ENCODE assay signal across 10 mouse cellular contexts in genomic region chrX:166952528-166953189, GRCm38 (mm10).
DNase-seq lines count a peak whose midpoint lies in the region; ATAC-seq and TF ChIP-seq lines count a peak whose summit lies in the region.
"Had no signal": no experiment of that assay in that cellular context is flagged by ENCODE, and none has a peak within 500 bp of the region (broad histone marks: within the 10 kb centered on the region; RNA-seq: fewer than 3 reads in every experiment).

No protein-coding gene starts in this region.

- no peak for TF ChIP-seq CTCF in kidney, adult 2 months (conservative IDR thresholded peaks at IDR 0.05; ENCODE audit: insufficient read depth, insufficient read length, low read depth, low read length)

- H3K4me1 ChIP-seq in midbrain, embryonic 15.5 days: no peaks in the 10 kb centered on the region
- H3K4me1 ChIP-seq in kidney, embryonic 14.5 days (ENCODE audit: control insufficient read depth, insufficient read depth, low read length): no peaks in the 10 kb centered on the region
- H3K4me1 ChIP-seq in kidney, adult 2 months (ENCODE audit: control insufficient read depth, insufficient read depth, low read length): no peaks in the 10 kb centered on the region
- H3K4me1 ChIP-seq: heart, embryonic 15.5 days had no signal

- peak; percentile 26 to 40 for DNase-seq in B cell, adult 2 months
- DNase-seq in urinary bladder, postnatal 4 days (ENCODE audit: low spot score in 2 of 2): no peak
- DNase-seq in adrenal gland, adult 8-10 months: no peak
- no peak for DNase-seq in kidney, adult 2 months
- DNase-seq: liver had no signal

- H3K27ac ChIP-seq in midbrain, embryonic 15.5 days: no peak overlapping the region
- H3K27ac ChIP-seq in kidney, embryonic 14.5 days (ENCODE audit: low read depth, low read length): no peak overlapping the region
- no peak overlapping the region for H3K27ac ChIP-seq in kidney, adult 2 months (ENCODE audit: insufficient read depth, low read depth, low read length)
- H3K27ac ChIP-seq: heart, embryonic 15.5 days had no signal

- peak; percentile 49 for ATAC-seq in CD4-positive, CD25-positive, alpha-beta regulatory T cell, adult 4 months
- ATAC-seq in inflammation-experienced regulatory T-cells, adult 6 months: peak; percentile 32
- no peak for ATAC-seq in midbrain, embryonic 15.5 days (replicated peaks)
- ATAC-seq in kidney, embryonic 14.5 days (ENCODE audit: low FRiP score, low TSS enrichment): no peak

- H3K4me2 ChIP-seq in midbrain, embryonic 15.5 days: peak overlapping the region; percentile 11; the same call in 1 of the 2 replicates
- no peak overlapping the region for H3K4me2 ChIP-seq in kidney, embryonic 14.5 days (replicated peaks; ENCODE audit: low read depth, low read length)
- H3K4me2 ChIP-seq: heart, embryonic 15.5 days had no signal

- H3K4me3 ChIP-seq in midbrain, embryonic 15.5 days: no peak overlapping the region
- H3K4me3 ChIP-seq in kidney, embryonic 14.5 days (ENCODE audit: low read length): no peak overlapping the region
- H3K4me3 ChIP-seq in kidney, adult 2 months (ENCODE audit: insufficient read depth, low read depth, low read length): no peak overlapping the region
- H3K4me3 ChIP-seq: heart, embryonic 15.5 days had no signal

- no peaks in the 10 kb centered on the region for H3K36me3 ChIP-seq in midbrain, embryonic 15.5 days (replicated peaks)
- no peaks in the 10 kb centered on the region for H3K36me3 ChIP-seq in kidney, embryonic 14.5 days (ENCODE audit: control insufficient read depth, insufficient read depth, low read length)
- H3K36me3 ChIP-seq in kidney, adult 2 months (ENCODE audit: control insufficient read depth, insufficient read depth, low read length): no peaks in the 10 kb centered on the region
- H3K36me3 ChIP-seq: heart, embryonic 15.5 days had no signal

- no peaks in the 10 kb centered on the region for H3K9me3 ChIP-seq in midbrain, embryonic 15.5 days
- H3K9me3 ChIP-seq in kidney, embryonic 14.5 days (ENCODE audit: control insufficient read depth, low read length): no peaks in the 10 kb centered on the region
- H3K9me3 ChIP-seq: heart, embryonic 15.5 days had no signal

- WGBS in midbrain, embryonic 15.5 days: 48% methylated on average over 14 of the region's 14 CpGs
- 69% methylated on average over 14 of the region's 14 CpGs for WGBS in kidney, embryonic 14.5 days
- 53% methylated on average over 14 of the region's 14 CpGs for WGBS in kidney, adult 2 months

- TF ChIP-seq POLR2A in kidney, adult 2 months (IDR thresholded peaks at IDR 0.05; ENCODE audit: low read depth, low read length): no peak

- H3K9ac ChIP-seq in midbrain, embryonic 15.5 days: no peak overlapping the region
- H3K9ac ChIP-seq in kidney, embryonic 14.5 days (ENCODE audit: low read depth, low read length): no peak overlapping the region
- H3K9ac ChIP-seq: heart, embryonic 15.5 days had no signal

- H3K27me3 ChIP-seq in midbrain, embryonic 15.5 days (replicated peaks): no peaks in the 10 kb centered on the region; the same call in 1 of the 2 replicates
- H3K27me3 ChIP-seq in kidney, embryonic 14.5 days (ENCODE audit: control insufficient read depth, insufficient read depth, low read length): no peaks in the 10 kb centered on the region
- H3K27me3 ChIP-seq in kidney, adult 2 months (replicated peaks; ENCODE audit: control insufficient read depth, insufficient read depth, low read length): no peaks in the 10 kb centered on the region
- H3K27me3 ChIP-seq: heart, embryonic 15.5 days had no signal

Comparison
In these comparisons a context has a peak if more than half of its experiments do, and no peak if none do; other contexts are left out.
1. DNase-seq: peak in B cell, adult 2 months (2 of 2); none in urinary bladder, postnatal 4 days (0 of 2), adrenal gland, adult 8-10 months (single experiment) and kidney, adult 2 months (single experiment).
2. ATAC-seq: peak in CD4-positive, CD25-positive, alpha-beta regulatory T cell, adult 4 months (single experiment) and inflammation-experienced regulatory T-cells, adult 6 months (single experiment); none in midbrain, embryonic 15.5 days (single experiment) and kidney, embryonic 14.5 days (single experiment).